Mouse (Mus musculus) skeletal muscle tissue, adult 2 months (tissue): Measurements from ENCODE around the gene Gm21704.
"Not testable (repeated sequence)": the region's sequence is repeated elsewhere in the genome, so short reads cannot be mapped to it uniquely, and the experiment has no call there.

Source experiments
- DNase-seq: peaks from one replicate; pipeline ENCODE4 v3.0.0-alpha.2; 2012; ENCODE audit warnings: low read depth, low spot score

Gene Gm21704

GRCm38 (mm10) chrY:3410067-3410466 is at the start of gene Gm21704, which contains the start of gene Gm21708:
Gene Gm21704 (minus strand): TSS chrY:3410167.
Gene Gm21708 (minus strand): TSS chrY:3410167.
- not testable (repeated sequence) for DNase-seq

GRCm38 (mm10) chrY:3345229-3345628 is 64.7 kb downstream of the Gm21704 start, which contains the start of gene Gm21693:
Gene Gm21693 (minus strand): TSS chrY:3345329.
- not testable (repeated sequence) for DNase-seq

- DNase-seq = not testable (repeated sequence)
These were observed 69.3 kb downstream of the Gm21704 start for GRCm38 (mm10) chrY:3340661-3341060.
